Mouse (Mus musculus): ENCODE measurements around the gene 2810408A11Rik.
"Not testable (repeated sequence)": the region's sequence is repeated elsewhere in the genome, so short reads cannot be mapped to it uniquely, and the experiment has no call there.

2810408A11Rik gene

GRCm38 (mm10) chr11:69930967-69931537, 30.3 kb upstream of the 2810408A11Rik start:
- DNase-seq: peak; percentile 45

GRCm38 (mm10) chr11:69930176-69930575, 29.4 kb upstream of the 2810408A11Rik start:
- DNase-seq: not testable (repeated sequence)

- DNase-seq: no peak
Measured at GRCm38 (mm10) chr11:69929712-69930111, 28.9 kb upstream of the 2810408A11Rik start.

- no peak for DNase-seq
Measured at GRCm38 (mm10) chr11:69927501-69927900, 26.7 kb upstream of the 2810408A11Rik start.

- no peak for DNase-seq
Measured at GRCm38 (mm10) chr11:69922796-69923195, 22.0 kb upstream of the 2810408A11Rik start.

GRCm38 (mm10) chr11:69922012-69922756, 21.4 kb upstream of the 2810408A11Rik start:
- DNase-seq: peak; percentile 29

- peak; percentile 100 for DNase-seq
Measured at GRCm38 (mm10) chr11:69921114-69922011, 20.6 kb upstream of the 2810408A11Rik start, which contains the start of gene Eif5a. Gene Eif5a (minus strand): TSS chr11:69921958.

GRCm38 (mm10) chr11:69920266-69921031, 19.7 kb upstream of the 2810408A11Rik start:
- peak; percentile 45 for DNase-seq

GRCm38 (mm10) chr11:69919661-69920265, 19.0 kb upstream of the 2810408A11Rik start:
- peak; percentile 65 for DNase-seq

GRCm38 (mm10) chr11:69919053-69919452, 18.3 kb upstream of the 2810408A11Rik start:
- DNase-seq: no peak

GRCm38 (mm10) chr11:69918118-69918517, 17.3 kb upstream of the 2810408A11Rik start:
- DNase-seq: no peak

- DNase-seq: no peak
Measured at GRCm38 (mm10) chr11:69917379-69917948, 16.7 kb upstream of the 2810408A11Rik start.

- DNase-seq: not testable (repeated sequence)
Measured at GRCm38 (mm10) chr11:69916652-69917378, 16.0 kb upstream of the 2810408A11Rik start.

- DNase-seq: no peak
Measured at GRCm38 (mm10) chr11:69915667-69916627, 15.2 kb upstream of the 2810408A11Rik start.

- no peak for DNase-seq
Measured at GRCm38 (mm10) chr11:69914917-69915430, 14.2 kb upstream of the 2810408A11Rik start.

GRCm38 (mm10) chr11:69914372-69914764, 13.6 kb upstream of the 2810408A11Rik start:
- DNase-seq: no peak

- DNase-seq: peak; percentile 90
Measured at GRCm38 (mm10) chr11:69913554-69914371, 13.0 kb upstream of the 2810408A11Rik start, which contains the start of gene Gps2. Gene Gps2 (plus strand): TSS chr11:69913888.

Data from thymus, postnatal 25 days (tissue).